Mouse (Mus musculus) liver, embryonic 12.5 days (tissue): ENCODE results near the gene E130208F15Rik. TPM values are rescaled to one million over a fixed set of nuclear protein-coding genes. Genes with fewer than 3 reads are reported as not detected.
A peak's percentile ranks its signal among the peaks of the same experiment; 100 is the strongest.

ENCODE experiments used
- ATAC-seq: fragments of 200-750 bp; cut with Nextera tagmentation; 2 replicates; pipeline ENCODE4 v1.8.0; 2017; ENCODE audit warnings: moderate number of reproducible peaks, mild to moderate bottlenecking, moderate library complexity
- H3K27ac ChIP-seq: fragments of 300-500 bp; sonication (generic); 2 replicates; pipeline ENCODE4 v1.5.1; 2016; ENCODE audit warnings: mild to moderate bottlenecking
- H3K27me3 ChIP-seq: fragments of 300-500 bp; sonication (generic); replicated peaks from 2 replicates; pipeline ENCODE4 v1.6.1; 2016; ENCODE audit warnings: mild to moderate bottlenecking, moderate library complexity
- H3K36me3 ChIP-seq: fragments of 300-500 bp; sonication (generic); 2 replicates; pipeline ENCODE4 v1.6.1; 2016; ENCODE audit warnings: mild to moderate bottlenecking, moderate library complexity
- H3K4me1 ChIP-seq: fragments of 300-500 bp; sonication (generic); 2 replicates; pipeline ENCODE4 v1.6.1; 2016
- H3K4me2 ChIP-seq: fragments of 300-500 bp; sonication (generic); 2 replicates; pipeline ENCODE4 v1.6.1; 2016; ENCODE audit warnings: mild to moderate bottlenecking, moderate library complexity
- H3K4me3 ChIP-seq: fragments of 300-500 bp; sonication (generic); 2 replicates; pipeline ENCODE4 v1.5.1; 2016; ENCODE audit warnings: mild to moderate bottlenecking, moderate library complexity
- H3K9ac ChIP-seq: fragments of 300-500 bp; sonication (generic); 2 replicates; pipeline ENCODE4 v1.6.1; 2016; ENCODE audit warnings: mild to moderate bottlenecking, moderate library complexity
- H3K9me3 ChIP-seq: fragments of 300-500 bp; sonication (generic); replicated peaks from 2 replicates; pipeline ENCODE4 v1.6.1; 2016; ENCODE audit warnings: mild to moderate bottlenecking, moderate library complexity
- WGBS: fragments of 180-500 bp; shearing (Covaris S2); methylation state at CpG from one replicate; pipeline ENCODE4 v1.1.7; 2016; ENCODE audit not compliant: insufficient replicate concordance; 5-methylcytosine and 5-hydroxymethylcytosine counted together
- polyA plus RNA-seq: library from polyadenylated mRNA; unstranded; fragments of >200 nt; fragmentation: Nextera tagmentation; extraction: Ambion mirVana; gene quantifications from 2 replicates; pipeline ENCODE4 v1.2.1, GENCODE M21; 2016

The E130208F15Rik gene
- polyA plus RNA-seq, 1 experiment from 2014 or later = 2.9 TPM

DNA sequence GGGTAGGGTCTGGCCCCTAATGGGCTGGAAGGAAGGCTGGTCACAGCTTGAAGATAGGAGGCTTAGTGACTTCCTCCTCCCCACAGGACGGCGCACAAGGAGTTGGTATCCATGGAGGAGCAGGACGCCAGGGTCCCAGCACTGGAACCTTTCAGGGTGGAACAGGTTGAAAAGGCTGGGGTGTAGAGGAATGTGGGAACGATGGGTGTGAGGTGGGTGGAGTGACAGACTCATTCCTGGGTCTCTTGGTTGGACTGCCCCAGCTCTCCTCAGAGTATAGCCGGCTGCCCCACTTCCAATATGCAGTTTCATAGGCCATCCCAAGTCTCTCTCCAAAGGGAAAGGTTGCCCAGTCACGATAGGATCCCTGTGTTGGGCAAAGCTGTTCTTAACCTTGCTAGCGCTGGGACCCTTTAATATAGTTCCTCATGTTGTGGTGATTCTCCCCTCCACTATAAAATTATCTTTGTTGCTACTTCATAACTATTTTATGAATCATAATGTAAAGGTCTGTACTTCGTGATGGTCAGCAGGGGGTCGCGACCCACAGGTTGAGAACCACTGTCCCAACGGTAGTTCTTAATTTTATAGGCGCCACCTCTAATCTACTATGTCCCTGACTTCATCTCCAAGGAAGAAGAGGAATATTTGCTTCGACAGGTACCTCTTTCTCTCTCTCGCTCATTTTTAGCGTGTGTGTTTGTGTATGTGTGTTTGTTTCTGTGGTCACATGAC, 12.0 kb upstream of the E130208F15Rik start:
- peak overlapping the region; percentile 67 for H3K4me3 ChIP-seq
- H3K27me3 ChIP-seq = no peaks in the 10 kb centered on the region
- peak overlapping the region; percentile 67; the same call in 1 of the 2 replicates for H3K9ac ChIP-seq
- no peak overlapping the region for H3K27ac ChIP-seq
- no peak for ATAC-seq
- H3K4me1 ChIP-seq = peaks cover 24% of the 10 kb centered on the region
- H3K9me3 ChIP-seq = no peaks in the 10 kb centered on the region
- WGBS = 45% methylated on average over 15 of the region's 15 CpGs
- peak overlapping the region; percentile 88 for H3K4me2 ChIP-seq
- peaks cover 12% of the 10 kb centered on the region; the same call in 1 of the 2 replicates for H3K36me3 ChIP-seq

DNA sequence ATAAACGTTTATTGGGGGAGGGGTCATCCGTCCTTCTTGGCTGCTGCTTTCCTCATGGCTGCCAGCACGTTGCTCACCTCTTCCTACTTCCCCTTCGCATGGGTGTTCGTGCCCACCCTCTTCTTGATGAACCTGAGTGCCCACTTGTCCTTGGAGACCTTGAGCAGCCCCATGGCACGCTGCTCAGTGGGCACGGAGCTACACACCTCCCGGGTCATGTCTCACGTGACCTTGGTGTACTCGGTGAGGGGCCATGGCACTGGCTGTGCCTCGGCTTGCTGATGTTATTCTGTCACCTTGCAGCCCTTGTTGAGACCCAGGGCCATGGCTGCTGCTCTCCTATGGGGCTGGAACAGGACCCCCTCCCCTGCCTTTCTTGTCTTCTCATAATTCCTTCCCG, 11.4 kb upstream of the E130208F15Rik start:
- no peaks in the 10 kb centered on the region for H3K9me3 ChIP-seq
- H3K27ac ChIP-seq = no peak overlapping the region
- peaks cover 12% of the 10 kb centered on the region; the same call in 1 of the 2 replicates for H3K36me3 ChIP-seq
- no peak for ATAC-seq
- no peak overlapping the region for H3K4me3 ChIP-seq
- H3K27me3 ChIP-seq = no peaks in the 10 kb centered on the region
- 75% methylated on average over 12 of the region's 12 CpGs for WGBS
- no peak overlapping the region for H3K9ac ChIP-seq
- no peak overlapping the region for H3K4me2 ChIP-seq
- peaks cover 30% of the 10 kb centered on the region for H3K4me1 ChIP-seq

DNA sequence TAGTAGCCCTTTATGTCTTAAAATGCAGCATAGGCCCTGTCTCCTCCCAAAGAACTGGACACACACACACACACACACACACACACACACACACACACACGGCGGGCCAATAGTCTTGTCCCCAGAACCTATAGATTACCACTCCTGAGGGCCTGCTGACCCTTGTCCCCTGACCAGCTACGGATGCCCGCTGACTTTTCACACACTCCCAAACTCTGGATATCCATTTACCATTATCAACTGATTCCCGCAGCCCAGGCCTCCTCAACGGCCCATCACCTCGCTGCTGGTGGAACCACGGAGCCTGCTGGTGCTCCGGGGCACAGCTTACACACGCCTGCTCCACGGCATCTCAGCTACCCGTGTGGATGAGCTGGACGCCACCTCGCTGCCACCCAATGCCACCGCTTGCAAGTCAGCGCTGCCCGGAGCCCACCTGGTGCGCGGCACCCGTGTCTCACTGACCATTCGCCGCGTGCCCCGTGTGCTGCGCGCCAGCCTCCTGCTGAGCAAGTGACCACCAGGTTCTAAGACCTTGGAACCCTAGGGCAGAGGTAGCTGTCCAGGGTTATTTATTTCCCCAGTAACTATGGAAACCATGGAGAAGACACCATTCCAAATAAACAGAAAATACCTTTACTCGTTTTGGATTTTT, 7.7 kb upstream of the E130208F15Rik start:
- H3K4me3 ChIP-seq = peak overlapping the region; percentile 17; the same call in 1 of the 2 replicates
- 59% methylated on average over 27 of the region's 27 CpGs for WGBS
- H3K36me3 ChIP-seq = peaks cover 12% of the 10 kb centered on the region; the same call in 1 of the 2 replicates
- H3K9me3 ChIP-seq = no peaks in the 10 kb centered on the region
- ATAC-seq = no peak
- no peaks in the 10 kb centered on the region for H3K27me3 ChIP-seq
- no peak overlapping the region for H3K27ac ChIP-seq
- peak overlapping the region; percentile 42 for H3K4me2 ChIP-seq
- peaks cover 26% of the 10 kb centered on the region for H3K4me1 ChIP-seq
- H3K9ac ChIP-seq = no peak overlapping the region

DNA sequence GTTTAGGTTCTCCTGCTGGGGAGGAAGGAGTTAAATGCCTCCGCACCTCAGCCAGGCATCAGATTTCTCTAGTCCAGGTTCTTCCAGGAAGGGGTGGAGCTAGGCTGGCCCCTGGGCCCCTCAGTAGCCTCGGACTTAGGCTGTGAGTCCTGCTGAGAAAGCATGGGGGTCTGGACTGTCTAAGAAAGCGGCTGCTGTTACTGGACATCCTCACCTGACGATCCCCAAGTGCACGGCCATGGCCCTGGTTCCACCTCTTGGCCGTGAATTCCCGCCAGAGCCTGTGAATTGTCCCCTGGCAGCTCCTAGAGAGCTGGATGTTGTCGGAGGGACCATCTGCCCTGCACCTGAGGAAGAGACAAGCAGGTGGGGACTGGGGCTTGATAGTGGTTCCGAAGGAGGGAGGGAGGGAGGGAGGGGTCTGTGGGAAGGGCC, 6.8 kb upstream of the E130208F15Rik start, which contains the start of gene Syne4:
Syne4 (plus strand) TSS at position 87 of the 435 bp plus-strand sequence.
- H3K4me2 ChIP-seq = peak within 1 kb of the TSS; percentile 46
- WGBS = 11% methylated on average over 9 of the region's 9 CpGs
- peaks cover 20% of the 10 kb centered on the region for H3K4me1 ChIP-seq
- H3K27me3 ChIP-seq = no peaks in the 10 kb centered on the region
- peak within 1 kb of the TSS; percentile 10; the same call in 1 of the 2 replicates for H3K9ac ChIP-seq
- peak; percentile 11; the same call in 1 of the 2 replicates for ATAC-seq
- peaks cover 12% of the 10 kb centered on the region; the same call in 1 of the 2 replicates for H3K36me3 ChIP-seq
- H3K9me3 ChIP-seq = no peaks in the 10 kb centered on the region
- H3K27ac ChIP-seq = no peak within 1 kb of the TSS
- H3K4me3 ChIP-seq = peak within 1 kb of the TSS; percentile 26

DNA sequence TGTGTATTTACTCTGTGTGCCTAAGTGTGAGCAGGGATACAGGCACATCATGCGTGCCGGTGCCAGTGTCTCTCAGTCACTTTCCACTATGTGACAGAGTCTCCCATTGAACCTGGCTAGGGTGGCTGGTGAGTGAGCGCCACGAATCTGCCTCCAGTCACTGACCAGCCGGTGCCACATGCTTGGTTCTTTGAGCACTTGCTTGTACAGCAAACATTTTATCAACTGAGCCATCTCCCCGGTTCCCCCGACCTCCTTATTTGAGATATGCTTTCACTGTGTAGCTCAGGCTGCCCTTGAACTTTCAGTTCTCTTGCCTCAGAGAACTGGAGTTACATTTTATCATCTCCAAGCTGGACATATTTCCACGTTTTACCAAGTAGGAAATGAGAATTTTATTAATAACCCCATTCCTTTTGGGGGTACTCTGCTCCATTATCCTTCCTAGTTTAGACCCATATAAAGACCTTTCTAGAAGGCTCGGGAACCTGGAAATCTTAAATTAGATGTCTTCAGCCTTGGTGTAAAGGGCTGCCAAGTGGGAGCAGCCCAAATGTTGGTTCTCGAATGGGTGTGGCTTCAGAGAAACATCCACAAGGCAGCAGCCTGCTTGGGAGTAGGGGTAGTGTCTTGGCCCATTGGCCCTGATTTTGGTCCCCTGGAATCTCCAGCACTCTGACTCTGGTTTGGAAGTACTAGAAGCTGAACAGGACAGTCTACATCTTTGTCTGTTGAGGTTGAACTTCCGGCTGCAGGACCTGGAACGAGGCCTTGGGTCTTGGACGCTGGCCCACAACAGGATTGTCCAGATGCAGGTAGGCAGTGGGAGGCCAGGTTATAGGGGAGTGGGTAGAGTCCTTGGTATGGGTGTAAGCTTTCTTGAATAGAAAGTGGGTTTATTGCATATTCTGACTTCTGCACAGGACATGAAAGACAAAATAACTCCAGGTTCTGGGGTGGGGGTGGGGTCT, 5.7 kb upstream of the E130208F15Rik start:
- Histone ChIP-seq H3K4me2 (peak overlapping the region; percentile 46), H3K36me3 (peaks cover 8% of the 10 kb centered on the region; the same call in 1 of the 2 replicates), H3K4me1 (peaks cover 27% of the 10 kb centered on the region), H3K9me3 (no peaks in the 10 kb centered on the region), H3K27ac (no peak overlapping the region), H3K27me3 (no peaks in the 10 kb centered on the region), H3K4me3 (peak overlapping the region; percentile 26; the same call in 1 of the 2 replicates), H3K9ac (no peak overlapping the region)
- ATAC-seq = no peak
- 52% methylated on average over 13 of the region's 13 CpGs for WGBS

DNA sequence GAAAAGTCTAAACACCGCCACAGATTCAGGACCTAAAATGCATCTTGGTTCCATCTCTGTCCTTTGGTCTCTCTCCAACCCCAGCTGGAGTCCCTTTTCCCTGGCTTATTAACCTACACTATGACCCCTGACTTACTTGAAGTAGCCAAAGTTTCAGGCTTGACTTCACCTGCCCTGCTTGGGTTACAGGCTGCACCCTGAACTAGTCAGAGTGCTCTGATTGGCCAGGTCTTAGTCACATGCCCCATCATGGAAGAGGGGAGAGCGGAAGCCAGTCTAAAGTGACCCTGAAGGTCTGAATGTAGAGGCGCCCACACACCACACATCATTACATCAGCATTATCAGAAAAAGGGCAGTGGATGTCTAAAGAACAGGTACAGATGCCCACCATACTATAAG, 3.4 kb upstream of the E130208F15Rik start:
- Histone ChIP-seq H3K4me2 (no peak overlapping the region), H3K4me1 (peaks cover 41% of the 10 kb centered on the region), H3K4me3 (no peak overlapping the region), H3K9ac (no peak overlapping the region), H3K36me3 (no peaks in the 10 kb centered on the region), H3K27me3 (no peaks in the 10 kb centered on the region), H3K27ac (no peak overlapping the region), H3K9me3 (no peaks in the 10 kb centered on the region)
- WGBS = 80% methylated on average over 3 of the region's 3 CpGs
- no peak for ATAC-seq

DNA sequence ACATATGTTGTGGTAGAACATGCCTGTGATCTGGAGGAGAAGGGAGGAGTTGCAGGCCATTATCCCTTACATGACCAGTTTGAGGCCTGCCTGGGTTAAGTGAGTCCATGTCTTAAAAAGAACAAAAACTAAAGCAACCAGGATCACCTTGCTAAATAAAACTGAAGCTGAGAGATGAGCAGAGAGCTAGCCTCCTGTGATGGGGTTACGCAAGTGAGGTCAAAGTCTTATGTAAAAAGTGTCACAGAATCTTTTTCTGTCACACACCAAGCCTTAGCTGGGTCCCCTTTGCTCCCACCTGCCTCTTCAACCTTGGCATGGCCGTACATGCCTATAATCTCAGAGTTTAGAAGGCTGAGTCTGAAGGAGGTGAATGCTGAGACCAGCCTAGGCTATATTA, 594 bp upstream of the E130208F15Rik start:
- H3K36me3 ChIP-seq = no peaks in the 10 kb centered on the region
- H3K9me3 ChIP-seq = no peaks in the 10 kb centered on the region
- WGBS = 79% methylated on average over 2 of the region's 2 CpGs
- peaks cover 3% of the 10 kb centered on the region; the same call in 1 of the 2 replicates for H3K27me3 ChIP-seq
- peaks cover 32% of the 10 kb centered on the region for H3K4me1 ChIP-seq
- H3K4me3 ChIP-seq = peak overlapping the region; percentile 82
- H3K9ac ChIP-seq = peak overlapping the region; percentile 86
- H3K4me2 ChIP-seq = peak overlapping the region; percentile 94
- H3K27ac ChIP-seq = no peak overlapping the region
- ATAC-seq = no peak

DNA sequence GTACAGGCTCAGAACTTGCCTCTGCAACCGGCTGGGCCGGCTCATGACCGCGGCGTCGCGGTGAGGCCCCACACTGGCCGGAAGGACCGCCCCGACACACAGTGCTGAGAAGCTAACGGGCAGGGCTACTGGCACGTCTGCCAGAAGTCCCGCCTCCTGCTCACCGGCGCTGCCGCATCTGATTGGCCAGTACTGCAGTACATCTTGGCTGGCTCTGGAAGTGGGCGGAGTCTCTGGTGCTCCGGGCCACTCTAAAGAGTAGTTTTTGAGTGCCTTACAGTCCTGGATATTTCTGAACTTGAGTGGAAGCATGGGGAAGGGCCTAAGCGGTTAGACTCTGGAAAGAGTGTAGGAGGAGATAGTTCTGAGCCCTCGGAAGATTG, 736 bp downstream of the E130208F15Rik start:
- peak overlapping the region; percentile 94 for H3K4me2 ChIP-seq
- peak overlapping the region; percentile 87 for H3K27ac ChIP-seq
- H3K9ac ChIP-seq = peak overlapping the region; percentile 86
- 0% methylated on average over 20 of the region's 20 CpGs for WGBS
- no peaks in the 10 kb centered on the region for H3K36me3 ChIP-seq
- H3K27me3 ChIP-seq = peaks cover 6% of the 10 kb centered on the region
- H3K4me3 ChIP-seq = peak overlapping the region; percentile 82
- peaks cover 32% of the 10 kb centered on the region for H3K4me1 ChIP-seq
- no peaks in the 10 kb centered on the region for H3K9me3 ChIP-seq
- peak; percentile 97 for ATAC-seq

DNA sequence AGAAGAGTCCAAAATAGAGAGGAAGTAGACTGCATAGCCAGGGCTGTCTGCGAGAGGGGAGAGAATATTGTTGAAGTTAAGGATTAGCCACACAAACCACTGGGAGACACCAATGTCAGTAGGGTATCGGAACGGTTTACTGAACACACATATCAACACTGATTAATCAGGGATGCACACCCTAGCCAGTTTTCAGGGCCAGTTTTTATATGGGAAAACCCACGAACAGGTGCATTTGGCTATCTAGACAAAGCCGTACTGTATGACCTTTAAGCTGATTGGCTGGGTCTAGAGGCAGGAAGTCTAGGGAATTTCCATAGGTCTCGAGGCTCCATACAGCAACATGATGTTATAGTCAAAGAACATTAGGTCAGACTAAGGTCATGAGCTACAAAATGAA, 1.3 kb downstream of the E130208F15Rik start:
- Histone ChIP-seq H3K4me2 (peak overlapping the region; percentile 94), H3K36me3 (no peaks in the 10 kb centered on the region), H3K9me3 (no peaks in the 10 kb centered on the region), H3K27ac (peak overlapping the region; percentile 87), H3K4me1 (peaks cover 32% of the 10 kb centered on the region), H3K4me3 (peak overlapping the region; percentile 82), H3K27me3 (peaks cover 12% of the 10 kb centered on the region), H3K9ac (peak overlapping the region; percentile 65)
- ATAC-seq = 0 out of 2 replicates have a peak, but pooled peaks have one; percentile 1
- WGBS = 11% methylated on average over 6 of the region's 6 CpGs

DNA sequence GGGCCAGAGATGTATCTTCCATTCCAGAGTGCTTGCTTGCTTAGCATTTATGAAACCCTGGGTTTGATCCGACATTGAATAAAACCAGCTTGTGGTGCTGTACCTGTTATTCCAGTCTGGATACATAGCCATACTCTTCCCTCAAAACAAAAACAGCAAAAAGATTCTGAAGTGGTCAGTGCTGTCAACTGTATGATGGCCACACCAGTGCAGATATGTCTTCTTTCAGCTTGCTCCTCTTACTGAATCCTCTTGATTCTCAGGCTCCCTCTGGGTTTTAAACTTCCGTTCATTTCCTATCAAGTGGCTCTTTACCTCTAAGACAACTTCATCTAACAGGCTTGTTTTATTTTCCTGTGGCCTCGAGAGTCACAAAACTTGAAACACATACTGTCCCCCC, 2.3 kb downstream of the E130208F15Rik start, which contains the start of gene Sdhaf1:
Sdhaf1 (minus strand) TSS at position 101 of the 400 bp plus-strand sequence.
- H3K4me1 ChIP-seq = peaks cover 32% of the 10 kb centered on the region
- 69% methylated on average over 3 of the region's 3 CpGs for WGBS

DNA sequence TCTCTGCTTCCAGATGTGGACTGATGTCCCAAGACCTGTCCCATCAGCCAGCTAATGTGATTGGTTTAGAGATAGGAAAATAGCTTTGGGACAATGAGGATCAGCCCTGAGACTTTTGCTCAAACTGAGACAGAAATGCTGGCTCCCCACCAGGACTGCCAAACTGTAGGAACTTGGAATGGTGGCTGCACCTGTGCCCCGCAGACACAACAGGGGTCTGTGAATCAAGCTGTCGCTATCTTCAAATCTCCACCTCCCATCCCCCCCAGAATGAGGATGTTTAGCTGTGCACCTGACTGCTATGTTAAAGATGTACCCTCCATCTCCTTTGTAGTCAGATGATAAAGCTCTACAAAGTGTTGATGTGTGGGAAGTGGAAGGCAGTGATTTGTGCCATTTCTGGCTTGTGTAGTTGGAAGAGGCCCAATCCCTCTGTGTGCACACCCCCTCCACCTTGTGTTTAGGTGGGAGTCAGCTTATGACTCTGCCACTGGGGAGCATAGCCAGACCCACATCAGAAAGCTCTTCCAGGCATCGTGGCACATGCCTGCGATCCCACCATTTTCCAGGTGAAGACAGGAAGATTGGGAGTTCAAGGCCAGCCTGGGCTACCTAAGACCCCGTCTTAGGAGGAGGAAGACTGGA, 2.9 kb downstream of the E130208F15Rik start:
- 70% methylated on average over 5 of the region's 5 CpGs for WGBS
- no peak overlapping the region for H3K27ac ChIP-seq

More for the DNA sequence above, 2.3 kb downstream of the E130208F15Rik start, which contains the start of gene Sdhaf1:
- Histone ChIP-seq H3K4me2 (peak within 1 kb of the TSS; percentile 94), H3K9me3 (no peaks in the 10 kb centered on the region), H3K27me3 (peaks cover 12% of the 10 kb centered on the region), H3K4me3 (peak within 1 kb of the TSS; percentile 82), H3K9ac (peak within 1 kb of the TSS; percentile 65), H3K27ac (peak within 1 kb of the TSS; percentile 87), H3K36me3 (no peaks in the 10 kb centered on the region)
- no peak for ATAC-seq

More for the DNA sequence above, 2.9 kb downstream of the E130208F15Rik start:
- H3K4me1 ChIP-seq = peaks cover 32% of the 10 kb centered on the region
- no peaks in the 10 kb centered on the region for H3K9me3 ChIP-seq
- no peak overlapping the region for H3K9ac ChIP-seq
- no peak overlapping the region for H3K4me2 ChIP-seq
- no peak overlapping the region for H3K4me3 ChIP-seq
- ATAC-seq = no peak
- no peaks in the 10 kb centered on the region for H3K36me3 ChIP-seq
- peaks cover 12% of the 10 kb centered on the region for H3K27me3 ChIP-seq
